Mouse (Mus musculus): ENCODE measurements around the gene Prss27. TPM values are rescaled to one million over a fixed set of nuclear protein-coding genes. Genes with fewer than 3 reads are reported as not detected.

Gene Prss27
- total RNA-seq, 4 experiments from 2014 or later, result not detected

Small RNA genes lying within 50 kb of the gene (microRNA-seq; reads per million reads assigned to microRNA genes)
- gene Gm27700, result 0 reads per million in 2 experiments

Other genes starting within 250 kb of the Prss27 start
- gene Srrm2, start 247.6 kb upstream of the Prss27 start, total RNA-seq (2022), result 100 to 1,000 TPM; 535 to 585 (median 566) TPM
- 100 to 1,000 TPM; 314 to 398 (median 353) TPM for gene Elob, start 209.0 kb upstream of the Prss27 start, total RNA-seq (2022)
- gene Prss33, start 202.1 kb upstream of the Prss27 start, total RNA-seq (2022), result under 1 TPM in 1 of 4 experiments, not detected in 3; 0.30 TPM
- under 1 TPM in 3 of 4 experiments, not detected in 1; 0.39 to 0.87 (median 0.66) TPM for gene Prss32, start 194.3 kb upstream of the Prss27 start, total RNA-seq (2022)
- gene Prss41, start 194.0 kb upstream of the Prss27 start, total RNA-seq (2022), result 1 to 10 TPM; 1.1 to 3.2 (median 2.0) TPM
- not detected for gene Prss21, start 170.1 kb upstream of the Prss27 start, total RNA-seq (2022)
- gene Dcpp1, start 157.3 kb upstream of the Prss27 start, total RNA-seq (2022), result not detected
- gene Dcpp2, start 157.3 kb upstream of the Prss27 start, total RNA-seq (2022), result not detected
- gene Dcpp3, start 120.7 kb upstream of the Prss27 start, total RNA-seq (2022), result not detected
- not detected for gene Sbp, start 96.5 kb upstream of the Prss27 start, total RNA-seq (2022)
- not detected for gene Sbpl, start 82.9 kb upstream of the Prss27 start, total RNA-seq (2022)
- under 1 TPM; 0.25 to 0.96 (median 0.68) TPM for gene Prss30, start 57.6 kb upstream of the Prss27 start, total RNA-seq (2022)
- gene Prss22, start 40.0 kb upstream of the Prss27 start, total RNA-seq (2022), result 1 to 10 TPM in 3 of 4 experiments, under 1 TPM in 1; 0.94 to 1.7 (median 1.1) TPM
- gene Kctd5, start 35.3 kb downstream of the Prss27 start, total RNA-seq (2022), result 10 to 100 TPM; 20.9 to 23.2 (median 21.9) TPM
- 100 to 1,000 TPM; 105 to 133 (median 122) TPM for gene Pdpk1, start 112.8 kb downstream of the Prss27 start, total RNA-seq (2022)
- 10 to 100 TPM; 34.8 to 48.2 (median 40.3) TPM for gene Amdhd2, start 125.6 kb downstream of the Prss27 start, total RNA-seq (2022)
- gene Atp6v0c, start 131.6 kb downstream of the Prss27 start, total RNA-seq (2022), result 1,000 to 10,000 TPM; 1,111 to 1,205 (median 1,168) TPM
- 10 to 100 TPM; 59.5 to 65.9 (median 63.6) TPM for gene Tbc1d24, start 167.4 kb downstream of the Prss27 start, total RNA-seq (2022)
- gene Ntn3, start 171.4 kb downstream of the Prss27 start, total RNA-seq (2022), result 10 to 100 TPM in 2 of 4 experiments, 1 to 10 TPM in 2; 9.5 to 10.6 (median 9.9) TPM
- gene Tedc2, start 182.7 kb downstream of the Prss27 start, total RNA-seq (2022), result 10 to 100 TPM in 2 of 4 experiments, 1 to 10 TPM in 2; 8.6 to 10.2 (median 10.1) TPM
- gene Ccnf, start 213.3 kb downstream of the Prss27 start, total RNA-seq (2022), result 1 to 10 TPM; 4.9 to 6.4 (median 5.3) TPM

All from left cerebral cortex, adult 8-10 months (tissue).